Comparison of ENCODE assay signal across 8 mouse cellular contexts in the genomic region with DNA sequence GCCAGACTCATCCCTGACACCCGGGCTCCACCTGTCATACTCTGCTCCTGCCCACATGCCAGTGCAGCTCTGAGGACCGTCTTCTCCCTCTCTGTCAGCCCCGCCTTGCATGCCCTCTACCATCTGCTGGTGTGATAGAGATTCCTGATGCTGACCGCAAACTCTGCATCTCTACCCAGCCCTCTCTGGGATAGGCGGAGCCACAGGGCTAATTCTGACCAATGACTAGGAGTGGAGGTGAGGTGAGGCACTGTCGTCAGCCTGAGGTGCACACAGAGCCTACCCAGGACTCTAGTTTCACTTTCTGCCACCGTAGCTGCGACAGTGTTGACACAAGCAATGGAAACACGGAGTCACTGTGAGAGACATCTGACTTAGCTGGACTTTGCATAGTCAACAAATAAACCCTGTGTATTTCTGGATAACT. TPM values are rescaled to one million over a fixed set of nuclear protein-coding genes. Genes with fewer than 3 reads are reported as not detected.
DNase-seq lines count a peak whose midpoint lies in the region; ATAC-seq lines count a peak whose summit lies in the region.

No protein-coding gene starts in this region.

- peaks cover 6% of the 10 kb centered on the region for H3K27me3 ChIP-seq in liver, embryonic 16.5 days (ENCODE audit: control insufficient read depth, insufficient read depth, low read depth, low read length)
- no peaks in the 10 kb centered on the region for H3K27me3 ChIP-seq in neural tube, embryonic 13.5 days

- H3K27ac ChIP-seq in liver, embryonic 16.5 days (ENCODE audit: low read length), result peak overlapping the region; percentile 64; the same call in 1 of the 2 replicates
- H3K27ac ChIP-seq in neural tube, embryonic 13.5 days (replicated peaks), result no peak overlapping the region; the same call in none of the 2 replicates

- H3K4me3 ChIP-seq in liver, embryonic 16.5 days (ENCODE audit: low read depth, low read length), result peak overlapping the region; percentile 57
- peak overlapping the region; percentile 24 for H3K4me3 ChIP-seq in neural tube, embryonic 13.5 days

- 0 out of 2 replicates have a peak overlapping the region, but pooled peaks have one; percentile 30 for H3K9ac ChIP-seq in liver, embryonic 16.5 days (ENCODE audit: low read depth, low read length)
- peak overlapping the region; percentile 62 for H3K9ac ChIP-seq in neural tube, embryonic 13.5 days

- ATAC-seq in liver, embryonic 16.5 days (ENCODE audit: low read depth), result peak; percentile 97
- ATAC-seq in neural tube, embryonic 13.5 days (ENCODE audit: low read depth), result peak; percentile 70

- H3K36me3 ChIP-seq in liver, embryonic 16.5 days (ENCODE audit: control insufficient read depth, insufficient read depth), result no peaks in the 10 kb centered on the region
- no peaks in the 10 kb centered on the region for H3K36me3 ChIP-seq in neural tube, embryonic 13.5 days

- no peaks in the 10 kb centered on the region for H3K9me3 ChIP-seq in liver, embryonic 16.5 days (replicated peaks; ENCODE audit: control insufficient read depth, low read length)
- H3K9me3 ChIP-seq in neural tube, embryonic 13.5 days, result no peaks in the 10 kb centered on the region

- 1% methylated on average over 9 of the region's 9 CpGs for WGBS in liver, embryonic 16.5 days (ENCODE audit: insufficient replicate concordance)
- WGBS in neural tube, embryonic 13.5 days, result 4% methylated on average over 9 of the region's 9 CpGs

- peak; percentile 96 for DNase-seq in CD4-positive helper T cell, adult 2 months (ENCODE audit: low read depth, low spot score)
- peak; percentile 42 to 48 for DNase-seq in adrenal gland, adult 18-20 months (ENCODE audit: low spot score in 2 of 2)
- peak; percentile 66 for DNase-seq in embryo, embryonic 9.5 days (ENCODE audit: extremely low spot score)
- peak; percentile 78 to 84 for DNase-seq in heart, adult 9 months (ENCODE audit: low spot score in 2 of 2)
- DNase-seq in kidney, adult 8-10 months, result peak; percentile 80 to 84
- DNase-seq in urinary bladder, adult 2 months (ENCODE audit: low spot score), result peak; percentile 54

- H3K4me2 ChIP-seq in liver, embryonic 16.5 days (ENCODE audit: low read depth, low read length), result peak overlapping the region; percentile 74
- H3K4me2 ChIP-seq in neural tube, embryonic 13.5 days, result peak overlapping the region; percentile 51

- peaks cover 16% of the 10 kb centered on the region for H3K4me1 ChIP-seq in liver, embryonic 16.5 days (ENCODE audit: control insufficient read depth, low read depth, low read length)
- H3K4me1 ChIP-seq in neural tube, embryonic 13.5 days (replicated peaks), result peaks cover 41% of the 10 kb centered on the region

RNA-seq across cellular contexts. Expression of gene Ier5l, which starts 10.1 kb away (rescaled TPM):
- total RNA-seq in adrenal gland, adult 18-20 months (2021), result 1 to 10 TPM; 3.1 to 5.1 TPM
- 0.07 TPM in 1 of 2 replicates, not detected in the other for polyA plus RNA-seq in liver, embryonic 16.5 days (2015; fragmentation: Nextera tagmentation; extraction: Ambion mirVana)
- polyA plus RNA-seq in neural tube, embryonic 13.5 days (2015; fragmentation: Nextera tagmentation; extraction: Ambion mirVana), result 2.1 and 3.1 TPM in 2 replicates
- polyA plus RNA-seq in urinary bladder, adult 2 months (2012; rRNA removed), result 10.7 and 11.0 TPM in 2 replicates

RNA-seq across cellular contexts. Expression of gene Ptpa, which starts 48.1 kb away (rescaled TPM):
- total RNA-seq in adrenal gland, adult 18-20 months (2021), result 100 to 1,000 TPM; 134 to 138 TPM
- 121 TPM in 2 replicates for polyA plus RNA-seq in liver, embryonic 16.5 days (2015; fragmentation: Nextera tagmentation; extraction: Ambion mirVana)
- polyA plus RNA-seq in neural tube, embryonic 13.5 days (2015; fragmentation: Nextera tagmentation; extraction: Ambion mirVana), result 124 and 126 TPM in 2 replicates
- 90.0 and 93.9 TPM in 2 replicates for polyA plus RNA-seq in urinary bladder, adult 2 months (2012; rRNA removed)

RNA-seq across cellular contexts. Expression of gene Crat, which starts 48.3 kb away (rescaled TPM):
- total RNA-seq in adrenal gland, adult 18-20 months (2021), result 100 to 1,000 TPM; 175 to 243 TPM
- 24.2 and 31.3 TPM in 2 replicates for polyA plus RNA-seq in liver, embryonic 16.5 days (2015; fragmentation: Nextera tagmentation; extraction: Ambion mirVana)
- 22.2 and 23.0 TPM in 2 replicates for polyA plus RNA-seq in neural tube, embryonic 13.5 days (2015; fragmentation: Nextera tagmentation; extraction: Ambion mirVana)
- polyA plus RNA-seq in urinary bladder, adult 2 months (2012; rRNA removed), result 27.3 and 38.1 TPM in 2 replicates

Comparison
In these comparisons a context has a peak if more than half of its experiments do, and no peak if none do; other contexts are left out.
1. DNase-seq: peak in every context shown above with its lines; median percentile 96 in CD4-positive helper T cell, adult 2 months; 82 in kidney, adult 8-10 months; 81 in heart, adult 9 months; 66 in embryo, embryonic 9.5 days; 54 in urinary bladder, adult 2 months; 45 in adrenal gland, adult 18-20 months.